Mouse (Mus musculus) heart, embryonic 12.5 days (tissue): ENCODE measurements around the gene Nfrkb. TPM values are rescaled to one million over a fixed set of nuclear protein-coding genes. Genes with fewer than 3 reads are reported as not detected.

Experiments used
- ATAC-seq: fragments of 200-750 bp; cut with Nextera tagmentation; 2 replicates; pipeline ENCODE4 v1.8.0; 2017; ENCODE audit warnings: moderate TSS enrichment, moderate library complexity; ENCODE audit not compliant: insufficient number of reproducible peaks, low FRiP score
- H3K27ac ChIP-seq: fragments of 300-500 bp; sonication (generic); 2 replicates; pipeline ENCODE4 v1.5.1; 2016; ENCODE audit warnings: mild to moderate bottlenecking, moderate library complexity; ENCODE audit not compliant: poor library complexity, severe bottlenecking
- H3K27me3 ChIP-seq: fragments of 300-500 bp; sonication (generic); replicated peaks from 2 replicates; pipeline ENCODE4 v1.6.1; 2016; ENCODE audit warnings: mild to moderate bottlenecking, moderate library complexity
- H3K36me3 ChIP-seq: fragments of 300-500 bp; sonication (generic); 2 replicates; pipeline ENCODE4 v1.6.1; 2016; ENCODE audit warnings: mild to moderate bottlenecking, moderate library complexity
- H3K4me1 ChIP-seq: fragments of 300-500 bp; sonication (generic); replicated peaks from 2 replicates; pipeline ENCODE4 v1.6.1; 2016; ENCODE audit warnings: mild to moderate bottlenecking
- H3K4me2 ChIP-seq: fragments of 300-500 bp; sonication (generic); 2 replicates; pipeline ENCODE4 v1.6.1; 2016; ENCODE audit warnings: mild to moderate bottlenecking, moderate library complexity
- H3K4me3 ChIP-seq: fragments of 300-500 bp; sonication (generic); 2 replicates; pipeline ENCODE4 v1.5.1; 2016; ENCODE audit warnings: mild to moderate bottlenecking
- H3K9ac ChIP-seq: fragments of 300-500 bp; sonication (generic); 2 replicates; pipeline ENCODE4 v1.6.1; 2016; ENCODE audit warnings: mild to moderate bottlenecking, moderate library complexity
- H3K9me3 ChIP-seq: fragments of 300-500 bp; sonication (generic); replicated peaks from 2 replicates; pipeline ENCODE4 v1.6.1; 2016; ENCODE audit warnings: mild to moderate bottlenecking, moderate library complexity
- WGBS: fragments of 180-500 bp; shearing (Covaris S2); methylation state at CpG from one replicate; pipeline ENCODE4 v1.1.7; 2016; 5-methylcytosine and 5-hydroxymethylcytosine counted together
- polyA plus RNA-seq: library from polyadenylated mRNA; unstranded; fragments of >200 nt; fragmentation: Nextera tagmentation; extraction: Ambion mirVana; gene quantifications from 2 replicates; pipeline ENCODE4 v1.2.1, GENCODE M21; 2016

The Nfrkb gene
- polyA plus RNA-seq, 1 experiment from 2014 or later = 16.8 TPM

DNA sequence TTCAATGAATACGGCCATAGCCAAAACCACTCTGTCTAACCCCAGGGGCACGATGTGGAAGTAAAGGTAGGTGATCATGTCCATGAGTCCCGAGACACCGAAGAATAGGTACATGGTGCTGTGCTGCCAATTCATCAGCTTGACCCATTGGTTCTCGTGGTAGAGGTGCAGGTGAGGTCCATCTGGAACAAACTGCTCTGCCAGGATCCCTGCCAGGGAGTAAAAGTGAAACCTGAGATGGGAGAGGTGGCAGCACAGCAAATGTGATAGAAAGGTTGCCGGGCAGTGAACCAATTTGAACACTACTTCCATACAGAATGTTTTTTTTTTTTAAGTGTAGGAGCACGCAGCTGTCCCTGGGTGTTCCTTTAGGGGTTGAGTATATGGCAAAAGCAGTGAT, 43.0 kb downstream of the Nfrkb start:
- no peaks in the 10 kb centered on the region for H3K4me1 ChIP-seq
- no peak overlapping the region for H3K4me2 ChIP-seq
- 88% methylated on average over 7 of the region's 7 CpGs for WGBS
- H3K4me3 ChIP-seq = no peak overlapping the region
- H3K9ac ChIP-seq = no peak overlapping the region
- no peaks in the 10 kb centered on the region for H3K9me3 ChIP-seq
- no peaks in the 10 kb centered on the region for H3K27me3 ChIP-seq
- ATAC-seq = no peak
- no peak overlapping the region for H3K27ac ChIP-seq
- peaks cover 1% of the 10 kb centered on the region; the same call in 1 of the 2 replicates for H3K36me3 ChIP-seq

GRCm38 (mm10) chr9:31430011-31430410, 44.0 kb downstream of the Nfrkb start:
- H3K9ac ChIP-seq = no peak overlapping the region
- WGBS = 56% methylated on average over 9 of the region's 9 CpGs
- H3K4me2 ChIP-seq = no peak overlapping the region
- no peak overlapping the region for H3K4me3 ChIP-seq
- no peaks in the 10 kb centered on the region for H3K27me3 ChIP-seq
- ATAC-seq = no peak
- H3K4me1 ChIP-seq = no peaks in the 10 kb centered on the region
- H3K36me3 ChIP-seq = no peaks in the 10 kb centered on the region
- no peak overlapping the region for H3K27ac ChIP-seq
- no peaks in the 10 kb centered on the region for H3K9me3 ChIP-seq

DNA sequence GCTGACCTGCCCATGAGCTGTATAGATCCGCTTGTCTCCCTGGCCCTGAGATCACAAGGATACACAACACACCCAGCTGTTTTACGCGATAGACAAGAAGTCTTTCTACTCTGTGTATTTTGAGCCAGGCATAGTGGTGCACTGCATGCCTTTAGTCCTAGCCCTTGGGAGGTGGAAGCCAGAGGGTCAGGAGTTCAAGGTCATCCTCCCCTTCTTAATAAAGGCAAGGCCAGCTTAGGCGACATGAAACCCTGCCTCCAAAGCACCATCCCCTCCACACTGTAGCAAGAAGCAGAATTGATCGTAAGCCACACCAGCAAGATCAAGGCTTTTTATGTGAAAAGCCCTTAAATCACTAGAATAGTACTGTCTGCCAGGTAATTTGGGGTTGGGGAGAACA, 45.8 kb downstream of the Nfrkb start:
- Histone ChIP-seq H3K27ac (no peak overlapping the region), H3K4me1 (no peaks in the 10 kb centered on the region), H3K4me2 (no peak overlapping the region), H3K9me3 (no peaks in the 10 kb centered on the region), H3K27me3 (no peaks in the 10 kb centered on the region), H3K36me3 (no peaks in the 10 kb centered on the region), H3K4me3 (no peak overlapping the region), H3K9ac (no peak overlapping the region)
- no peak for ATAC-seq
- WGBS = 82% methylated on average over 5 of the region's 5 CpGs

DNA sequence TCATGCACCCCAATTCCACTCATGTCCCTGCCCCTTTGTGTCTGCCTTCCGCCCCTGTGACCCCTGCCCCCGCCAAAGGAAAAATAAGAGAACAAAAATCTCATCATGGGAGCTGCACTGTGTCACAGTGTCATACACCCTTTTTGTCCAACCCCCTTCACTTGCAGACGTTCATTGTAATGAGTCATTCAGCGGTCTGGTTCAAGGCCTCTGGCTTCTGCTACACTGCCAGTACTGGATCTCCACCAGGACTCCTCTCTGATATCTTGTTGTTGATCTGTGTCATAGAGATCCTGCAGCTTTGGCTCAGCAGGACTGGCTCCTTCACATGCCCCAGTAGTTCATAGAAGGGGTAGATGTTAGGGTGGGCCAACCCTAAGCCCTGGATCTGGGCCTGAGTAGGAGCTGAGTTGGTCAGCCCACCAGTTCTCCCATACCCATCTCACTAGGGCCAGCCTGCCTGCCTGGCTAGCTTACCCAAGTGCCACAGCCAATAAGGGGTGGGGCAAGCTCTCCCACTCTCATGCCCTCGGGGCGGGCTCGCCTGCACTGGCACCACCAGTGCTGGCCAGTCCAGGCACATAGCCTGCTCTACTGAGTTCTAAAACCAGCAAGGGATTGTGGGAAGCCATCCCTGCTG, 46.5 kb downstream of the Nfrkb start:
- no peak overlapping the region for H3K27ac ChIP-seq
- no peak for ATAC-seq
- no peak overlapping the region for H3K9ac ChIP-seq
- H3K27me3 ChIP-seq = no peaks in the 10 kb centered on the region
- no peaks in the 10 kb centered on the region for H3K4me1 ChIP-seq
- no peak overlapping the region for H3K4me2 ChIP-seq
- WGBS = 67% methylated on average over 7 of the region's 7 CpGs
- H3K36me3 ChIP-seq = no peaks in the 10 kb centered on the region
- no peaks in the 10 kb centered on the region for H3K9me3 ChIP-seq
- no peak overlapping the region for H3K4me3 ChIP-seq

GRCm38 (mm10) chr9:31433431-31433830, 47.4 kb downstream of the Nfrkb start:
- no peak overlapping the region for H3K4me2 ChIP-seq
- no peak for ATAC-seq
- 78% methylated on average over 3 of the region's 3 CpGs for WGBS
- H3K9me3 ChIP-seq = no peaks in the 10 kb centered on the region
- no peak overlapping the region for H3K27ac ChIP-seq
- no peak overlapping the region for H3K9ac ChIP-seq
- H3K4me1 ChIP-seq = no peaks in the 10 kb centered on the region
- no peak overlapping the region for H3K4me3 ChIP-seq
- H3K27me3 ChIP-seq = no peaks in the 10 kb centered on the region
- no peaks in the 10 kb centered on the region for H3K36me3 ChIP-seq

DNA sequence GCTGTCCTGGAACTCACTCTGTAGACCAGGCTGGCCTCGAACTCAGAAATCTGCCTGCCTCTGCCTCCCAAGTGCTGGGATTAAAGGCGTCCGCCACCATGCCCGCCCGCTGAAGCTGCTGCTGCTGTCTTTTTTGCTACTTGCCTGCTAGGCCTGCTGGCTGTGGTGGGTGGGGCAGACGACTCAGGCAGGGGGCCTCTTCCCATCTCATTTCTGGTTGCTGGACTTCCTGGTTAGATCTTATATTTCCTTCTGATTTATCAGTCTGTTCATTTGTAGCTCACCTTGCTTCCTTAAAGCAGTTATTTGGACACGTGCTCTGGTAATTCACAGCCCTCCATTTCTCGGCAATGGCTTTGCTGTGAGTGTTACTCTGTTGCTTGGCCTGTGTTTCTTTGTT, 49.4 kb downstream of the Nfrkb start:
- no peak overlapping the region for H3K4me2 ChIP-seq
- no peaks in the 10 kb centered on the region for H3K4me1 ChIP-seq
- H3K27me3 ChIP-seq = no peaks in the 10 kb centered on the region
- no peak overlapping the region for H3K9ac ChIP-seq
- H3K4me3 ChIP-seq = no peak overlapping the region
- no peak for ATAC-seq
- H3K36me3 ChIP-seq = no peaks in the 10 kb centered on the region
- no peaks in the 10 kb centered on the region for H3K9me3 ChIP-seq
- no peak overlapping the region for H3K27ac ChIP-seq
- 79% methylated on average over 8 of the region's 8 CpGs for WGBS

GRCm38 (mm10) chr9:31437861-31438260, 51.9 kb downstream of the Nfrkb start:
- no peak for ATAC-seq
- no peaks in the 10 kb centered on the region for H3K4me1 ChIP-seq
- WGBS = 80% methylated on average over 7 of the region's 7 CpGs
- no peak overlapping the region for H3K4me2 ChIP-seq
- no peaks in the 10 kb centered on the region for H3K9me3 ChIP-seq
- no peak overlapping the region for H3K27ac ChIP-seq
- no peak overlapping the region for H3K4me3 ChIP-seq
- H3K36me3 ChIP-seq = no peaks in the 10 kb centered on the region
- no peak overlapping the region for H3K9ac ChIP-seq
- no peaks in the 10 kb centered on the region for H3K27me3 ChIP-seq

GRCm38 (mm10) chr9:31438834-31439233, 52.8 kb downstream of the Nfrkb start:
- no peak overlapping the region for H3K9ac ChIP-seq
- H3K4me3 ChIP-seq = no peak overlapping the region
- no peak overlapping the region for H3K27ac ChIP-seq
- H3K36me3 ChIP-seq = no peaks in the 10 kb centered on the region
- no peak for ATAC-seq
- H3K9me3 ChIP-seq = no peaks in the 10 kb centered on the region
- no peaks in the 10 kb centered on the region for H3K4me1 ChIP-seq
- no peaks in the 10 kb centered on the region for H3K27me3 ChIP-seq
- WGBS = 38% methylated on average over 5 of the region's 5 CpGs
- no peak overlapping the region for H3K4me2 ChIP-seq

- no peaks in the 10 kb centered on the region for H3K9me3 ChIP-seq
- no peak overlapping the region for H3K9ac ChIP-seq
- no peak overlapping the region for H3K27ac ChIP-seq
- H3K4me3 ChIP-seq = no peak overlapping the region
- no peak overlapping the region for H3K4me2 ChIP-seq
- H3K27me3 ChIP-seq = no peaks in the 10 kb centered on the region
- 76% methylated on average over 5 of the region's 6 CpGs for WGBS
- no peaks in the 10 kb centered on the region for H3K36me3 ChIP-seq
- H3K4me1 ChIP-seq = no peaks in the 10 kb centered on the region; the same call in 1 of the 2 replicates
- no peak for ATAC-seq
These were observed 53.3 kb downstream of the Nfrkb start for GRCm38 (mm10) chr9:31439341-31439740.

GRCm38 (mm10) chr9:31440366-31440765, 54.4 kb downstream of the Nfrkb start:
- H3K4me3 ChIP-seq = no peak overlapping the region
- no peaks in the 10 kb centered on the region; the same call in 1 of the 2 replicates for H3K4me1 ChIP-seq
- no peaks in the 10 kb centered on the region for H3K27me3 ChIP-seq
- no peak for ATAC-seq
- H3K9ac ChIP-seq = no peak overlapping the region
- H3K4me2 ChIP-seq = no peak overlapping the region
- no peaks in the 10 kb centered on the region for H3K36me3 ChIP-seq
- H3K27ac ChIP-seq = no peak overlapping the region
- WGBS = 80% methylated on average over 5 of the region's 5 CpGs
- H3K9me3 ChIP-seq = no peaks in the 10 kb centered on the region

DNA sequence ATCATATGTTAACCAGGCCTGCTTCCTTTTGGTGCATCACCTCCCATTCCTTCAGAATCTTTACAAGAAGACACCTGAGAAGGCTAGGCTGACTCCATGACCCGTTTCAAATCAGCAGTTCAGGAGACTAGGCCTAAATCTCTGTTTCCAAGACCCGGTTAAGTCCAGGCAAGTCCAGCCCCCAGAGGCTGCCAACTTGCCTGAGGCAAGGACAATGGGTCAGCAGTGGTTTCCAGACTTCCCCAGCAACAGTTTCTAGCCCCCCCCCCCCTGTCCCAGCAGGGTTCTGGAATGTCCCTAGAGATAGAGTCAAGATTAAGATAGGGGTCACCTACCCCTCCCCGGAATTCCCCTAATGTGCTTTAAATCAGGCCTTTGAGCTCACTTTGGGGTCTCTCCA, 55.5 kb downstream of the Nfrkb start:
- Histone ChIP-seq H3K9ac (no peak overlapping the region), H3K36me3 (no peaks in the 10 kb centered on the region), H3K27ac (no peak overlapping the region), H3K9me3 (no peaks in the 10 kb centered on the region), H3K4me3 (no peak overlapping the region), H3K4me2 (no peak overlapping the region), H3K4me1 (no peaks in the 10 kb centered on the region; the same call in 1 of the 2 replicates), H3K27me3 (no peaks in the 10 kb centered on the region)
- no peak for ATAC-seq
- 71% methylated on average over 3 of the region's 3 CpGs for WGBS

GRCm38 (mm10) chr9:31444236-31444635, 58.2 kb downstream of the Nfrkb start:
- no peaks in the 10 kb centered on the region for H3K27me3 ChIP-seq
- no peak overlapping the region for H3K4me3 ChIP-seq
- WGBS = 49% methylated on average over 8 of the region's 8 CpGs
- H3K4me1 ChIP-seq = no peaks in the 10 kb centered on the region; the same call in 1 of the 2 replicates
- no peak for ATAC-seq
- H3K36me3 ChIP-seq = no peaks in the 10 kb centered on the region
- no peak overlapping the region for H3K27ac ChIP-seq
- no peak overlapping the region for H3K9ac ChIP-seq
- H3K4me2 ChIP-seq = no peak overlapping the region
- H3K9me3 ChIP-seq = no peaks in the 10 kb centered on the region
